In genomic region chr2:18039566-18040290, GRCm38 (mm10) we compare ENCODE assay signal across 8 mouse cellular contexts. TPM values are rescaled to one million over a fixed set of nuclear protein-coding genes. Genes with fewer than 3 reads are reported as not detected.
DNase-seq lines count a peak whose midpoint lies in the region; ATAC-seq and TF ChIP-seq lines count a peak whose summit lies in the region.

No protein-coding gene starts in this region.

- 2% methylated on average over 46 of the region's 46 CpGs for WGBS in embryonic facial prominence, embryonic 11.5 days
- 4% methylated on average over 44 of the region's 46 CpGs for WGBS in hindbrain, embryonic 16.5 days
- WGBS in midbrain, embryonic 15.5 days = 5% methylated on average over 46 of the region's 46 CpGs

- H3K36me3 ChIP-seq in embryonic facial prominence, embryonic 11.5 days (replicated peaks; ENCODE audit: control insufficient read depth, insufficient read depth, low read depth, low read length) = no peaks in the 10 kb centered on the region
- H3K36me3 ChIP-seq in hindbrain, embryonic 16.5 days (ENCODE audit: control insufficient read depth, insufficient read depth, low read length) = no peaks in the 10 kb centered on the region
- no peaks in the 10 kb centered on the region for H3K36me3 ChIP-seq in midbrain, embryonic 15.5 days (replicated peaks)

- H3K9ac ChIP-seq in embryonic facial prominence, embryonic 11.5 days (replicated peaks; ENCODE audit: low read length) = peak overlapping the region; percentile 89
- H3K9ac ChIP-seq in hindbrain, embryonic 16.5 days (ENCODE audit: low read depth, low read length) = peak overlapping the region; percentile 70
- H3K9ac ChIP-seq in midbrain, embryonic 15.5 days = peak overlapping the region; percentile 56

- H3K27me3 ChIP-seq in embryonic facial prominence, embryonic 11.5 days (ENCODE audit: control insufficient read depth, insufficient read depth, low read length) = no peaks in the 10 kb centered on the region
- H3K27me3 ChIP-seq in hindbrain, embryonic 16.5 days (replicated peaks; ENCODE audit: control insufficient read depth, insufficient read depth, low read length) = no peaks in the 10 kb centered on the region
- no peaks in the 10 kb centered on the region for H3K27me3 ChIP-seq in midbrain, embryonic 15.5 days (replicated peaks)

- H3K4me1 ChIP-seq in embryonic facial prominence, embryonic 11.5 days (ENCODE audit: control insufficient read depth, insufficient read depth, low read length) = peaks cover 9% of the 10 kb centered on the region
- H3K4me1 ChIP-seq in hindbrain, embryonic 16.5 days (ENCODE audit: control insufficient read depth, insufficient read depth, low read depth, low read length) = peaks cover 29% of the 10 kb centered on the region
- H3K4me1 ChIP-seq in midbrain, embryonic 15.5 days = peaks cover 56% of the 10 kb centered on the region

- no peaks in the 10 kb centered on the region for H3K9me3 ChIP-seq in embryonic facial prominence, embryonic 11.5 days (replicated peaks; ENCODE audit: control insufficient read depth, low read length)
- no peaks in the 10 kb centered on the region for H3K9me3 ChIP-seq in hindbrain, embryonic 16.5 days (ENCODE audit: control insufficient read depth, low read length)
- H3K9me3 ChIP-seq in midbrain, embryonic 15.5 days = no peaks in the 10 kb centered on the region

- TF ChIP-seq CTCF in layer of hippocampus, adult 2 months (conservative IDR thresholded peaks at IDR 0.05) = no peak

- no peak for DNase-seq in layer of hippocampus, adult 2 months (ENCODE audit: low spot score in 2 of 2)
- no peak for DNase-seq in layer of hippocampus, adult 9-10 months (ENCODE audit: low spot score)
- DNase-seq in embryonic facial prominence, embryonic 11.5 days (ENCODE audit: low spot score) = peak; percentile 66
- DNase-seq in adrenal gland, postnatal 14 days = no peak
- no peak for DNase-seq in thymus, adult 18-20 months
- DNase-seq in left cerebral cortex, adult 8-10 months (ENCODE audit: low spot score in 2 of 2) = no peak

- H3K27ac ChIP-seq in layer of hippocampus, adult 2 months = peak overlapping the region; percentile 46
- peak overlapping the region; percentile 94 for H3K27ac ChIP-seq in embryonic facial prominence, embryonic 11.5 days (replicated peaks; ENCODE audit: low read depth, low read length)
- H3K27ac ChIP-seq in hindbrain, embryonic 16.5 days (ENCODE audit: low read depth, low read length) = peak overlapping the region; percentile 65
- peak overlapping the region; percentile 83 for H3K27ac ChIP-seq in midbrain, embryonic 15.5 days

- peak overlapping the region; percentile 42 for H3K4me3 ChIP-seq in layer of hippocampus, adult 2 months
- peak overlapping the region; percentile 19; the same call in 1 of the 2 replicates for H3K4me3 ChIP-seq in embryonic facial prominence, embryonic 11.5 days (ENCODE audit: low read depth, low read length)
- H3K4me3 ChIP-seq in hindbrain, embryonic 16.5 days (ENCODE audit: low read length) = peak overlapping the region; percentile 32
- H3K4me3 ChIP-seq in midbrain, embryonic 15.5 days = peak overlapping the region; percentile 31

- H3K4me2 ChIP-seq in embryonic facial prominence, embryonic 11.5 days (ENCODE audit: low read depth, low read length) = peak overlapping the region; percentile 78
- peak overlapping the region; percentile 68 for H3K4me2 ChIP-seq in hindbrain, embryonic 16.5 days (ENCODE audit: low read length)
- H3K4me2 ChIP-seq in midbrain, embryonic 15.5 days = peak overlapping the region; percentile 63

- ATAC-seq in embryonic facial prominence, embryonic 11.5 days (replicated peaks; ENCODE audit: insufficient number of reproducible peaks, low FRiP score, low TSS enrichment, low read depth) = peak; percentile 46
- ATAC-seq in hindbrain, embryonic 16.5 days = peak; percentile 60
- ATAC-seq in midbrain, embryonic 15.5 days (replicated peaks) = peak; percentile 64

RNA-seq across cellular contexts. Expression of gene A930004D18Rik, which starts 2.2 kb away (rescaled TPM):
- total RNA-seq in layer of hippocampus, adult 2 months (2021) = 1 to 10 TPM; 4.2 to 4.3 TPM
- polyA plus RNA-seq in embryonic facial prominence, embryonic 11.5 days (2014; fragmentation: Nextera tagmentation; extraction: Ambion mirVana) = 6.6 and 9.2 TPM in 2 replicates
- 6.1 and 8.2 TPM in 2 replicates for polyA plus RNA-seq in hindbrain, embryonic 16.5 days (2015; fragmentation: Nextera tagmentation; extraction: Ambion mirVana)
- 8.1 and 11.8 TPM in 2 replicates for polyA plus RNA-seq in midbrain, embryonic 15.5 days (2015; fragmentation: Nextera tagmentation; extraction: Ambion mirVana)
- 1.7 and 1.8 TPM in 2 replicates for total RNA-seq in adrenal gland, postnatal 14 days (2021)
- 1 to 10 TPM; 1.8 to 3.5 (median 2.2) TPM for total RNA-seq in left cerebral cortex, adult 8-10 months (2022)

RNA-seq across cellular contexts. Expression of gene Skida1, which starts 9.1 kb away (rescaled TPM):
- total RNA-seq in layer of hippocampus, adult 2 months (2021) = 10 to 100 TPM; 16.8 to 16.9 TPM
- polyA plus RNA-seq in embryonic facial prominence, embryonic 11.5 days (2014; fragmentation: Nextera tagmentation; extraction: Ambion mirVana) = 15.5 and 16.9 TPM in 2 replicates
- polyA plus RNA-seq in hindbrain, embryonic 16.5 days (2015; fragmentation: Nextera tagmentation; extraction: Ambion mirVana) = 4.4 and 5.8 TPM in 2 replicates
- polyA plus RNA-seq in midbrain, embryonic 15.5 days (2015; fragmentation: Nextera tagmentation; extraction: Ambion mirVana) = 8.1 and 9.0 TPM in 2 replicates
- 4.5 and 4.8 TPM in 2 replicates for total RNA-seq in adrenal gland, postnatal 14 days (2021)
- 10 to 100 TPM in 1 of 4 experiments, 1 to 10 TPM in 3; 7.9 to 10.6 (median 8.5) TPM for total RNA-seq in left cerebral cortex, adult 8-10 months (2022)

RNA-seq across cellular contexts. Expression of gene Mllt10, which starts 15.3 kb away (rescaled TPM):
- total RNA-seq in layer of hippocampus, adult 2 months (2021) = 10 to 100 TPM; 63.6 to 67.6 TPM
- 40.8 and 44.3 TPM in 2 replicates for polyA plus RNA-seq in embryonic facial prominence, embryonic 11.5 days (2014; fragmentation: Nextera tagmentation; extraction: Ambion mirVana)
- 37.5 and 42.9 TPM in 2 replicates for polyA plus RNA-seq in hindbrain, embryonic 16.5 days (2015; fragmentation: Nextera tagmentation; extraction: Ambion mirVana)
- polyA plus RNA-seq in midbrain, embryonic 15.5 days (2015; fragmentation: Nextera tagmentation; extraction: Ambion mirVana) = 49.9 and 53.1 TPM in 2 replicates
- total RNA-seq in adrenal gland, postnatal 14 days (2021) = 39.1 and 56.4 TPM in 2 replicates
- 10 to 100 TPM; 53.3 to 62.7 (median 56.5) TPM for total RNA-seq in left cerebral cortex, adult 8-10 months (2022)

RNA-seq across cellular contexts. Expression of gene H2al2a, which starts 43.0 kb away (rescaled TPM):
- total RNA-seq in layer of hippocampus, adult 2 months (2021) = not detected
- polyA plus RNA-seq in embryonic facial prominence, embryonic 11.5 days (2014; fragmentation: Nextera tagmentation; extraction: Ambion mirVana) = not detected in 2 replicates
- polyA plus RNA-seq in hindbrain, embryonic 16.5 days (2015; fragmentation: Nextera tagmentation; extraction: Ambion mirVana) = not detected in 2 replicates
- polyA plus RNA-seq in midbrain, embryonic 15.5 days (2015; fragmentation: Nextera tagmentation; extraction: Ambion mirVana) = not detected in 2 replicates
- total RNA-seq in adrenal gland, postnatal 14 days (2021) = not detected in 2 replicates
- not detected for total RNA-seq in left cerebral cortex, adult 8-10 months (2022)
